Mouse (Mus musculus) 3134 (cell line): ENCODE data around the gene Gm4559.
"Not testable (repeated sequence)": the region's sequence is repeated elsewhere in the genome, so short reads cannot be mapped to it uniquely, and the experiment has no call there.

Experiments
- DNase-seq: peaks from one replicate; pipeline ENCODE4 v3.0.0-alpha.2; 2011; ENCODE audit warnings: low spot score; ENCODE audit not compliant: insufficient read length; ENCODE audit errors: extremely low read depth

Gene Gm4559

GRCm38 (mm10) chr7:142279291-142279690, 5.1 kb upstream of the Gm4559 start:
- not testable (repeated sequence) for DNase-seq

DNA sequence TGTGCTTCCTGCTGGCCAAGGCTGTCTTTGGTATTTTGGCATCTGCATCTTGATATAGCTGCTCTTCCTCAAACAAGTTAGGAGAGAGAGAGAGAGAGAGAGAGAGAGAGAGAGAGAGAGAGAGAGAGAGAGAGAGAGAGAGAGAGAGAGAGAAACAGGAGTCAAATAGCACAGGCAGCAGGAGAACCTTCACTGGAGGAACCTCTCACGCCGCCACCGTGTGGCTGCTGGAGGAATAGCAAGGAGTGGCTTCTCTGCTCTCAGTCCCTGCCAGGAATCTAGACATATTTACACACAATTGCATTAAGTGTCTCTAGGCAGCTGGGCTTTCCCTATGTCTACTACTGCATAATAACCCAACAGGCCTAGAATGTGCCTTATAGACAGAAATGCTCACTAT, 4.0 kb upstream of the Gm4559 start:
- DNase-seq = not testable (repeated sequence)

DNA sequence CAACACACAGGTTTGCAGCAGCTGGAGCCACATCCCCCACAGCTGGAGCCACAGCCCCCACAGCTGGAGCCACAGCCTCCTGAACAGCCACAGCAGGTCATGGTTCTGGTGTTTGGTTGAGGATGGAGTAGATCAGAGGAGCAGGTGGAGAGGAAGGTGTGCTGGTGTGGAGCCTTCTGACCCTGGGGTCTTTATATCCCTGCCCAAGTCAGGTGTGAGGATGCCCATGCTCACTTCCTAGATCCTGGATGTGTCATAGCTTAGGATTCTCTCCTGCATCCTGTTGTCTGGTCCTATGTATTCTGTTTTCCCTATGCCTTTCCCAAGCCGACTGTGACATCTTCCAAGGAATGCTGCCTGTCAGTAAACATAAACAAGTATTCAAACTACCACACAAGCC, 15.9 kb downstream of the Gm4559 start, which contains the start of gene Gm2431:
Gene Gm2431, minus strand, starts transcription at position 101 of the 400 bp plus-strand sequence.
- DNase-seq = not testable (repeated sequence)

DNA sequence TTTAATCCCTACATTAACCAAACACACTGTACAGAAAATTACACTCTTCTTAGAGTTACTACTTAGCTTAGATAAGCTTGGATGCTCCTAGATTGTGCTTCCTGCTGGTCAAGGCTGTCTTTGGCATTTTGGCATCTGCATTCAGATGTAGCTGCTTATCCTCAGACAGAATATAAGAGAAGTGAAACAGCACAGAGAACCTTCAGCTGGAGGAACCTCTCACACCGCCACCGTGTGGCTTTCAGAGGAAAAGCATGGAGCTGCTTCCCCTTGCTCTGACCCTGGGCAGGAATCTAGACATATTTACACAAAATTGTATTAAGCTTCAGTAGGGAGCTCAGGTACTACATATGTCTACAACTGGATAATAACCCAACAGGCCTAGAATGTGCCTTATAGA, 18.6 kb downstream of the Gm4559 start:
- DNase-seq = no peak

GRCm38 (mm10) chr7:142249824-142250223, 24.3 kb downstream of the Gm4559 start:
- no peak for DNase-seq

GRCm38 (mm10) chr7:142240978-142241377, 33.2 kb downstream of the Gm4559 start, which contains the start of gene Gm40460:
Gene Gm40460, minus strand, starts transcription at chr7:142241078.
- no peak for DNase-seq

- no peak for DNase-seq
These were observed 42.6 kb downstream of the Gm4559 start for GRCm38 (mm10) chr7:142231540-142231939.

- not testable (repeated sequence) for DNase-seq
These were observed 44.3 kb downstream of the Gm4559 start, which contains the start of gene Krtap5-5 for GRCm38 (mm10) chr7:142229871-142230270. Gene Krtap5-5, minus strand, starts transcription at chr7:142229971.

DNA sequence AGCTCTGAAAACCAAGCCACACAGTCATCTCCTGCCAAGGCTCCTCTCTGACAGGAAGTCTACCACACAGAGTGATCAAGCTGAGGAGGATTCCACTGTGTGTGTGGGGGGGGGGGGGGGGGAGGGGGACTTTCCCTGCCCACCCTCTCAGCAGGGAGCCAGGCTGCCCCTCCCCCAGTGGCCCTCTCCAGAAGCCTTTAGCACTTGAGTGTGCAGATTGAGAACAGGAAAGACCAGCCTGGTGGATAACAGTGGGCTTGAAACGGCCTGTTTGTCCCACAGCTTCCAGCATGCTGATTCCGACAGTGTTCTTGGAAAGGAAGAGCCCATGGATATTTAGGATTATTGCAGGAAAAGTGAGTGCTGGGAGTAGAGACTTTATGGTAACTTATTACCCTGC, 49.6 kb downstream of the Gm4559 start:
- DNase-seq = no peak
